Mouse (Mus musculus) cerebellum, adult 9-11 months (tissue): Measurements from ENCODE around the gene Tmem199.
"Not testable (repeated sequence)": the region's sequence is repeated elsewhere in the genome, so short reads cannot be mapped to it uniquely, and the experiment has no call there.

Source experiments
- DNase-seq: peaks from one replicate; pipeline ENCODE4 v3.0.0; 2022

Tmem199 gene

DNA sequence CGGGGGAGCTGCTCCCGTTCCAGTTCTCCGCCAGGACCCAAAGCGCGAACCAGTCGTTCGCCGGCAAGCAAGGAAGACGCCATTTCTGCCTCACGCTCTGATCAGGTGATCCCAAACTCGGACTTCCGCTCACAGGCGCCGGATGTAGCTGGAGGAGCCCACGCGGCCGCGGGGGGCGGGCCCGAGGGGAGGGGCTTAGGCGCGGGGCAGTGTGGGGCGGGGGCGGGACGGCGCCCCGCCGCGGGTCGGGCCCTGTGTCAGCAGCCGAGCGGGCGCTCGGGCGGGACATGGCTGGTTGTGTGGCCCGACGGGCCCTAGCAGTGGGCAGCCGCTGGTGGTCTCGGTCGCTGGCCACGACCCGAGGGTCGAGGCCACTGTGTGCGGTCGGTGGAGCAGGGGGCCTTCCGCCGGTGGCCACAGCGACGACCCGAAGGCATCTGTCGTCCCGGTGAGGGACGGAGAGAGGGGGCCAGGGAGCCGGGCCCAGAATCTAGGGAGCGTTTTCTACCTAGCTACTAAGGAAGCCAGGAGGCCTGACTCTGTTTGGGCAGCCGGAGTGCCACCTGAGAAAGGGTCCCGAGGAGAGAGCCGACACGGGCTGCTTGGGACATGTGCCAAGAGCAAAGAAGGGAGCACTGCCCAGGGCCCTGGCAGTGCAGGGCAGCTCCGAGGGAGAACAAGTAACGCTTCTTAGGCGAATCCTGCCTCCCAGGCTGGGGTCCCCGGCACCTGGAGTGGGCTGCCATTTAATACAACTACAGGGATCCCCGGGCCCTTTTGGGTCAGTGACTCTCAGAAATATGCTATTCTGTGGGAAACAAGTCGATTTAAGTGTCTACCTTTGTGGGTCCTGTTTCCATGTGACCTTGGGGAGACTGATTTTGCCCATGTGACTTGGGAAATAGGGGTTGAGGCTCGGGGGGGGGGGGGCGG, at the start of gene Tmem199, which contains the start of gene Poldip2:
TSS of gene Tmem199 (minus strand) at position 148 of the 933 bp plus-strand sequence.
TSS of gene Poldip2 (plus strand) at position 169 of the 933 bp plus-strand sequence.
- peak; percentile 90 for DNase-seq

DNA sequence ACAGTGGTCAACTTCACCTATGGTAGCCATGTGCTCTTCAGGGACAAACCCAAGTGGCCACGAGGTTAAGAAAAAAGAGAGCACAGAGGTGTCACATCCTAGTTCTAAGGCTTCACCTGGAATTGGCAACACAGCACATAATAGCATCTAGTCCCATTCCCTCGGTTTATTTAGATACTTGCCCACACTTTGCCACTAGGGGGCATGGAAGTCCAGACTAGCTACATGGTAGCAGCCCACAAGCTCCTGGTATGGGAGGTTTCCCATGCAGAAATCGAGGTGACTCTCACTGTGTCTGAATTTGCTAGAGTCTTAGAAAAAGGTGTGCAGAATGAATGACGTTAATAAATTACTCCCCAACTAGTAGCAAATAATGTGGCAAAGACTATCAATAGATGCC, 48.5 kb upstream of the Tmem199 start:
- DNase-seq = peak; percentile 64

DNA sequence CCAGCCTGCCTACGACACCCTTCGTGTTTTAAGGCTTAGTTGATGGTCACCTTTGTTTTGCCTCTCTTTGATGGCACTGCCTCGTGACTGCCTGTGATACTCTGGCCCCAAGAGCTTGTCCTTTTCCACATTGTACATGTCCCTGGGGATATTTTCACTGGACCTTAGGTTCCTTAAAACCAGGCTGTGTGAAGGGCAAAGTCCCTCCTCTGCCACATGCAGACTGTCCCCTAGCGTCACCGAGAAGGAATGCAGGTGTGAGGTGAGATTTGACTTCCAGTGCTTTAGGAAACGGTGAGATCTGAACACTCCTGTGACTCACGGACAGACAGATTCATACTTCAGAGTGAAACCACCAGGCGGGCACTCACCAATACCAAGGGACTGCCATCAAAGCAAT, 45.3 kb upstream of the Tmem199 start:
- DNase-seq = no peak

DNA sequence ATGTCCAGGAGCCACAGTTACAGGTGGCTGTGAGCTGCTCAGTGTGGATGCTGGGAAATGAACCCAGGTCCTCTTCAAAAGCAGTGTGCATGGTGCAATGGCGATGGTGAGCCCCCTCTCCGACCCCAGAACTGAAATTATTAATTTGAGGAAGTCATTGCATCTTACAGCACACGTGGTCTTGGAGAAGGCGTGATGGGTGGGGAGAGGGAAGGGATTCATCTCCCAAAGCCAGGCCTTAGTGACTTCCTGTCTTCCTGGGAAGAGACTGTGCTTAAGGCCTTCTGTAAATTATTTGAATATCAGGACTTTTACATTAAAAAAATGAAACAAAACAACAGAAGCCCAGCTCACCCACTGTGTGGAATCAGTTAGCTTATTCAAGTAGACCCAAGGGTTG, 44.1 kb upstream of the Tmem199 start:
- no peak for DNase-seq

DNA sequence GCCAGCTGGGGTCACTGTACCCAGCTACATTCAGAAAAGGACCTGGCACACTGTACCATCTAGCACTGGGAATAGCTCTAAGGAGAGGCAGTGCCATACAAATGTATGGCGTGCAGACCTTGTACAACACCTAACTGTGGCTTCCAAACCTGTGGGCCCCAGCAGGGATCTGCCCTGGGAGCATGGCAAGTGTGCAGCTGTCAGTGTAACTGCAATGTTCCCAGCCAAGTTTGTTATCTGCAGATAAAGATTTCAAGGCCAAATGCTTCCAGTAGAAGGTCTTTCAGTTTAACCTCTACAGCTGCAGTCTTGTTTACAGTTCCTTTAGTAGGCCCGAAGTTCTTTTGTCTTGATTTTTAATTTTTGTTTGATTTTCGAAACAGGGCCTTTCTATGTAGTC, 43.7 kb upstream of the Tmem199 start:
- DNase-seq = no peak

DNA sequence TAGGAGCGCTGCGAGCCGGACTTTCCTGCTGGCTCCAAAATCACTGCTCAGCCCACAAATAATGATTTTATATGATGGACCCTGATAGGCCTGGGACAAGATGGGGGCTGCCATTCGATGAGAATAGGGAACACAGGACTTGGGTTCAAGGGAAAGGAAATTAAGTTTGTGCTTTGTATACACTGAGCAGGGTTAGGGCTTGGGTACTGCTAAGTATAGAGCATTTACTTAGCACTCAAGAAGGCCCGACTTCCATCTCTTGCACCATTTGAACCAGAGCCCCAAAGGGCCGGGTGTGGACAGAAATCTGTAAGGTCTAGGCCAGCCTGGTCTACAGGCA, 39.1 kb upstream of the Tmem199 start:
- no peak for DNase-seq

DNA sequence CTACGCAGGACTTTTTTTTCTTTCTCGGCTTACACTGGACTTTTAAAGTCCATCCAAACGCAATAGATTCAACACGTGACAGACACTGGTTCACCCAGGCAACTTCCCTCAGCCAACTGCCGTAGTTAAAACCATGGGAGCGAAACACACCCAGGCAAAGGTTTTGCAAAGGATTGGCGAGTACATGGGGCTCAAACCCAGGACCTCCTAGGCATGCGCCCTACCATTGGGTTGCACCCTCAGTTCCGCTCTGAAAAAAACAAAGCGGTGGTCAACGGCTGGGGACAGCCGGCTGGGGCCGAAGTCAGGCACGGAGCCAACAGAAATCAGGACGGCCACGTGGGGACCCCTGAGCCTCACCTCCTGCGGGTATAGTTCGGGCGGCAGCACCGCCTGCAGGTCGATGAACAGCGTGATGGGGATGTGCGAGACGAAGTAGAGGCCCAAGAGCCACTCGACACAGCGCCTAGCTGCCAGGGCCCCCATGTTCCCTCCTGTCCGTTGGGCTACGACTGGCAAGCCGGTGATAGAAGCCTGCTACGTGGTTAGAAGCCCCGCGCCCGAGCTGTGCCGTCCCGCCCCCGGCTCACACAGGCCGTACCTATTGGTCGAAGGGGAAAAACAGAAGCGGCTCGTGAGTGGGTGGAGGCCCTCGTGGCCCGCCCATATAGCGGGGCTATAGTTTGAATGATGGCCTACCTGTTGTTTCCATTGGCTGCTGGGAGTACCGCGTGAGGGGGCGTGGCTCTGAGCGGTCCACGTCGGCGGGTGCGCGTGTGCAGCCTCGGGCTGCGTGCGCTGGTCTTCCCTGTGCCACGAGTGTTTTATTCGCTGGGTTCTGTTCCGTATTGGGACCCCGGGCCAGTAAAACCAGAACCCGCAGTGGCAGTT, 38.4 kb upstream of the Tmem199 start, which contains the start of gene Tmem97:
TSS of gene Tmem97 (minus strand) at position 610 of the 891 bp plus-strand sequence.
- peak; percentile 98 for DNase-seq

DNA sequence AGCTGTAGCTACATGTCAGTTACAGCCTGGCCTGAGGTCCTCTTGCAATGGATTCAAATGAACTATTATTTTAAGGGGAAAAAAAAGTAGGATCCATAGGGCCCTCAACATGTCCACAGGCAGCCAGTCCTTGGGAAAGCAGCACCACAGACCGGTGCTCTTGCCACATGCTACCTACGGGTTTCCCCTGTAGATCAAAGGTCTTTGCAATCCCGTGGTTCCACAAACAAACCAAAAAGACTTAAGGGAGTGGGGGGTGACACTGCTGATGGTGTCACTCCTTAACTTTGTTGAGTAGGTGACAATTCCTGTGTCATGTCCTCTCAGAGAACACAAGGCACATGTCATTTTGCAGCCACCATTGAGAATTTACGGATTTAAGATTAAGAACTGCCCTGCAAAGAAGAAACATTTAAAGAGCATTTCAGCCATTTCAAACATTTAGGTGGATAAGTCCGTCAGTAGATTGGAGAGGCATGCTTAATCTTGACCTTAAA, 37.6 kb upstream of the Tmem199 start:
- no peak for DNase-seq

DNA sequence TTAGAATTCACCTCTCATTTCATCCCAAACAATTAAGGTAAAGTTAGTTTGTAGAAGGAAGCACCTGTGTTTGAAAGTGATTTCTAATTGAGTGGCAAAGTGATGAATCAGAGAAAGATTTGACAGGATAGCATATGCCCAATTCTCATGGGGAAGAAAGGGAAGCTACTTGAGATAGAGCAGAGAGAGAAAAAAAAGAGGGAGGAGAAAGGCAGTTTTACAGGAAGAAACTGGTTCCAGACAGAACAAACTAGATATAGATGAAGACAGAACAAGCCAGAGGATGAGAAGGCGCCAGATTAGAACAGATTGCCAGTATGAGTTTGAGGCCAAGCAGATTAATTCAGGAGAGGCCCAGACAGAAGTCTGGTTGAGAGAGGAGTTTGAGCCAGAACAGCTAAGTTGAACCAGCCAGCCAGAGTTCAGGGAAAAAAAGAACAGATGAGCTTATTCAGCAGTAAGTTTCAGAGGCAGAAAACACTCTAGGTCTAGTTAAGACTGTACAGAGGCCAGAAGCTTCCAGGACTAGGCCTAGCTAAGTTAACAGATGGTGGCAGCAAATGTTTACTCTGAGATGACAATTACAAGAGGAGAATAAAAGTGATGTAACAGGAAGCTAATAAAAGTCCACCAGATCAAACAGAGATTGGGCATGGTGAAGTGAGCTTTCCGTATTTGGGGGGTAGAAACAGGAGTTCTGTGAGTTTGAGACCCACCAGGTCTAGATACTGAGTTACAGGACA, 35.9 kb upstream of the Tmem199 start:
- no peak for DNase-seq

DNA sequence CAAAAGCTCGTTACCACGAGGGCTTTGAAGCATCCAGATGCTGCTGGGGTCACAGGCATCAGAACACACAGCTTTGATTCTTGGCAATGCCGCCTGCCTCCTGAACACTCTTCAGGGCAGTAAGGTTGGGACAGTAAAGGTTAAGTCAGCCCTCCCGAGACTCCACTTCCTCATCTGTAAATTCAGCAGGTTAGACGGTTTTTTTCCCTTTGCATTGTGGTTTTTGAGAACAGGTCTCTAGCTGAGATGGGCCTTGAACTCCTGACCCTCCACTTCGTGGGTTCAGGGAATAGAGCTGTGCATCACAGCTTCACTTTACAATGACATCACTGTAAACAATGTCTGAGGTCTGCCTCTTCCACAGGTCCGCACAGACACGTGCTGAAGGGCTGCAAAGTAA, 33.2 kb upstream of the Tmem199 start:
- no peak for DNase-seq

DNA sequence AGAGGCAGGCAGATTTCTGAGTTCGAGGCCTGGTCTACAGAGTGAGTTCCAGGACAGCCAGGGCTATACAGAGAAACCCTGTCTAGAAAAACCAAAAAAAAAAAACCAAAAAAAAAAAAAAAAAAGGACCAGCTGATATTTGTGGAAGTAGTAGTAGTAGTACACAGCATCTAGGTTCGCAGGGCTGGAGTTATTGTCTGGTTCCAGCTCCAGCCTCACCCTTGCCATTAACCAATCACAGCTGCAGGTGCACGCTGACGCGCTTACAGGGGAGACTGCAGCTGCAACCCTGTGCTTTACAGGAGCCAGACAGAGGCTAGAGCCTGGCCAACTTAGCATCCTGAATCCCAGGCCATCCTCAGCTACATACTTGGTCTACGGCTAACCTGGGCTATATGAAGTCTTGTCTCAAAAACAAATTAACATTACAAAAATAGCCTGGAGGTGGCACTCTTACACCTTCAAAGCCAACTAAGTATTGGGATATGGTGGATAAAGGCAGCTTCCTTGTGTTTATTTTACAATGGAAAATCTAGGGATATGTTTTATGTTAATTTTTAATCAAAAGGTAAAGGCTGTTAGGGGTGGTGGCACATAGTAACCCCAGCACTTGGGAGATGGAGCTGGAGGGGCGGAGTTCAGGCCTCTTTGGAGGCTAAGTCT, 32.6 kb upstream of the Tmem199 start:
- DNase-seq = peak; percentile 1

DNA sequence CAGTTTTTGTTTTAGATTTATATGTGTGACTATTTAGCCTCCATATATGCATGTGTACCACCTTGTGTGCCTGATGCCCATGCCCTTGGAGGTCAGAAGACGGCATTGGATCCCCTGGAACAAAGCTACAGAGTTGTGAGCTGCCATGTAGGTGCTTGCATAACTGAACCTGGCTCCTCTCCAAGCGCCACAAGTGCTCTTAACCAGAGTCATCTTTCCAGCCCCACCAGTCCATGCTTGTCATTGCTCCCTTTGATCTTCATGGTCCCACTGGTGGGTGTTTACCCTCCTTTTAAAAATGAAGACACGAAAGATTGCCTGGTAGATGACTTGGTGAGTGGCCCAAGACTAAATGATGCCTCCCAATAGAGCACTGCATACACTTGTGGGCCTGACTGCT, 28.4 kb upstream of the Tmem199 start:
- DNase-seq = no peak

DNA sequence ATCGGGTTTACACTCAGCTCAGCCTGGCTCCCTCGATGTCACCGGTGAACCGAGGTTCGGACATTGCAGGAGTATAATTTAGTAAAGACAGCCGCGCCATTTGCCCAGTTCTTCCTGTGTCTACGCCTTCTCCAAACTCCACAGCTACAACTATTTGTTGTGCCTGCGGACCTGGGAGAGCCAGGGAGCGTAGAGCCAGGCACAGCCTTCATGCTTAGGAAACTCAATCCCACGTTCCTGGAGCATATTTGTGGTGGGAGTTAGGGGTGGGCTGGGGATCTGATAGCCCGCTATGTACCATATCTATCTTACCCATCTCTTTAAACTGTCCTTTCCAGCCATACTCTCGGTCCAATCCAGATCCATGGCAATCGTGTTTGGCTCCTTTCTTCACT, 24.7 kb upstream of the Tmem199 start:
- no peak for DNase-seq

DNA sequence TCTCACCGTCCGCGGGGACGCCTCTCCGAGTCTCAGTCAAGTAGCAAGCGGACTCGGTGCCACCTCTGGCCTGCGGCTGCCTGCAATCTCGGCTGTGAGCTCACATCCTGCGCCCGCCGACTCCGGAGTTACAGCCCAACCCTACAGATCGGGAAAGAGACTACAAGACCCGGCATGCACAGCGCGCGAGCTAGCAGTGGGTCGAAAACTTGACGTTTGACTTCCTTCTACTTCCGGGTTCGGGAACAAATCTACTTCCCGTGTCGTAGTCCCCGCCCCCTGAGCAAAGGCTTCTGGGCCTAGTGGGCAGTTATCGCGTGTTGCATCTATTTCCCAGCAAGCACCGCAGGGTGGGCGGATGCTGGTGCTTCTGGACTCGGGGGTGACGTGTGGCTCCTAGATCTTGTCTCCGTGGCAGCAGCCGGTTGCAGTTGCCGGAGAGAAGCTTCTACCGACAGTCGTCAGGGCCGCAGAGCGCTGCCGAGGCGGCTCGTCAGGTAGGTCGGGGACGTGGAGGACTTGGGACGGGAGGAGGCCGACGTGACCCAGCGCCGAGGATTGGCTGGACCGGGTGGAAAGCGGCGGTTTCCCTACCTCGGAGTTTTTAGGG, 24.2 kb upstream of the Tmem199 start, which contains the start of the genes Tnfaip1 and Ift20:
TSS of gene Tnfaip1 (minus strand) at position 253 of the 610 bp plus-strand sequence.
TSS of gene Ift20 (plus strand) at position 282 of the 610 bp plus-strand sequence.
- DNase-seq = peak; percentile 98

DNA sequence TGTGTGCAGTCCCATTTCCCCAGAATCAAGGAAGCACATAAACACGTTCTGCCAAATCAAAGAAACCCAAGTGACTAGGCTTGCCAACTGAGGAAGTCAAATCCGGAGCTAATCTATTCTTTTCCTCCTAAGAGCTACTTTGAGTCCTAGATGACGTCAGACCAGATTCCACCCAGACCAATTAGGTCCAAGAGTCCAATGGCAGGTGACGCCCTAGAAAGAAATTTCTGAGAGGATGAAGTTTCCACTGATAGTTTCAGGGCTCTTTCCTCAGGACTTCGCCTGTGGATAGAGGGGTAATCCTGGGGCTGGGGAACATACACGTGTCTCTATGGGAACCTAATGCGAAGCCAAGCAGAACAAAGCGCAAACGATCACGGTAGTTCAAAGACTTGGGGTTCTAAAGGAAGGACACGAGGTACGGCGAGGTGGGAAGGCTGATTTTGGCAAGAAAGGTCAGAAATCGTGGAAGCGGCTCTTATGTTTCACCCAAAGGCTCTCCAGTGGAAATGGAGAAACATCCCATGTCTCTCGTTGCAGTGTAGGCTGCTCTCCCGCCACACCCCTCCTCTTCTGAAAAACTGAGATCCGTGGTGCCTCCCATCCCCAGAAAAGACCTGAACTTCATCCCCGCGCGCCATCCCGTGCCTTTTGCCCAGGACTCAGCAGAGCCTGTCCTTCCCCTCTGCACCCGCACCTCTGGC, 23.6 kb upstream of the Tmem199 start:
- DNase-seq = peak; percentile 60

DNA sequence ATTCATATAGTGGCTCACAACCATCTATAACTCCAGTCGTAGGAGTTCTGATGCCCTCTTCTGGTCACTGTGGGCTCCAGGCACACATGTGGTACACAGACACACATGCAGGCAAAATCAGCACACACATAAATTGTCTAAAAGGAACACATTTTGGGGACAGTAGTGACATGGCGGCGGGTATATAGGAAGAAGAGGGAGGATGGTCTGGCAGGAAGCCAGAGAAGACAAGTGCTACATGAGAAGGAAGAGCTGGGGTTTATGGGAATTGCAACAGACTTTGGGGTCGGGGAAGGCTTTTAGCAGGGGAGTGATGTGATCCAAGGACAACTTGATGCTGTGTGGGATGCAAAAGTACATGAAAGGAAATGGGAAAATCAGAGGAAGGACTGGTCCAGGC, 22.5 kb upstream of the Tmem199 start:
- DNase-seq = no peak

DNA sequence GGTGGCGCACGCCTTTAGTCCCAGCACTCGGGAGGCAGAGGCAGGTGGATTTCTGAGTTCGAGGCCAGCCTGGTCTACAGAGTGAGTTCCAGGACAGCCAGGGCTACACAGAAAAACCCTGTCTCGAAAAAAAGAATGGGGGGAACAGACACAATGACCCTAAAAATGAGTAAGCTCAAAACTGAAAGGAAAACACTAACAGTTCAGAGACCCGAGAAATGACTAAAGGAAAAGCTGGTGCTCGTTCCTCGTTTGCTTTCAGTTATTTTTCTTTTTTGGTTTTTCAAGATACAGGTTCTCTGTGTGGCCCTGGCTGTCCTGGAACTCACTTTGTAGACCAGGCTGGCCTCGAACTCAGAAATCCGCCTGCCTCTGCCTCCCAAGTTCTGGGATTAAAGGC, 19.5 kb upstream of the Tmem199 start:
- DNase-seq = not testable (repeated sequence)

DNA sequence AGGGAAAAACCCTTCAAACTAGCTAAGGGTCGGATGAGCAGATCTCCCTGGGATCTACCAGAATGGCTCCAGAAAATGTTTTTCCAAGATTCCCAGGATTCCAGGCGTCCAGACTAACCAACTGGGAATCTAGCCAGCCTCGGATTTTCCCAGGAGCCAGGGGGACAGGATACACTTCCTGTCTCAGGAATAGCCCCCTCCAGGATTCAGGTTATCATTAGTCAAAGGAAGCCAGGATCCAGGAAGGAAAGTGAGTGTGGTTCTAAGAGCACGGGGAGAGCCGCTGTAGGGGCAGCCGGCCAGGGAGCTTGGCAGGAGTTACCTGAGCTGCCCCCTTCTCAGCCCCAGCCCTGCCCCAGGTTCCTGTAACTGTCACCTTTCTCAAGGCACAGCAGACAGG, 19.1 kb upstream of the Tmem199 start:
- no peak for DNase-seq

DNA sequence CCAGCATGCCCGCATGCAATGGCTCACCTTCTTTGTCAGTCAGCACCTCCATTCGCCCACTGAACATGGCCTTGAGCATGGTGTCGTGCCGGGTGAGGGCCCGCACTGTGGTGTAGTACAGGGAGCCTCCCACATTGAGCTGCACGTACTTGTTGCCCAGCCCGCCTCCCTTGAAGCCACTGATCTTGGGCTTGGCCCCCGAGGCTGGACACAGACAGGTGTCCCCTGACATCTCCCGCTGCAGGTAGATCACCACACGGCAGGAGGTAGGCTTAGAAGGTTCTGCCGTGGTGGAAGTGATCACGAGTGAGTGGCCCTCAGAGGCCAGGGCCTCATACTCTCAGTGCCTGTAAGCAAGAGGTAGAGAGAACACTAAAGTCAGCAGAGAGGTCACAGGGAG, 18.0 kb upstream of the Tmem199 start:
- no peak for DNase-seq

DNA sequence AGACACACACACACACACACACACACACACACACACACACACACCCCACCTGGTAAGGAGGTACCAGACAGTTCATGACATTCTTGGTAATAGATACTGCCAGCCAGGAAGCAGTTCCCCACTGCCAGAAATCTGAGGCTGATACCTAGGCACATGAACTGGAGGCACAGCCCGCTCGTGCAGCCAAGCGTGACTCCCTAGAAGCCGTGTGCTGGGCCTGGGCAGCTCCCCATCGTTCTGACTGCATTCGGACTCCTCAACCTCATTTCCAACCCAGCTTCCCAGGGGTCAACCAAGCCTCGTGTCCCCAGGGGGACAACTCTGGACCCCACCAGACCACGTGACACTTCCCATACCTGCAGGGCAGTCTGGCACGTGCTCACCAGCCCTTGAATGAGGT, 16.7 kb upstream of the Tmem199 start:
- DNase-seq = no peak

DNA sequence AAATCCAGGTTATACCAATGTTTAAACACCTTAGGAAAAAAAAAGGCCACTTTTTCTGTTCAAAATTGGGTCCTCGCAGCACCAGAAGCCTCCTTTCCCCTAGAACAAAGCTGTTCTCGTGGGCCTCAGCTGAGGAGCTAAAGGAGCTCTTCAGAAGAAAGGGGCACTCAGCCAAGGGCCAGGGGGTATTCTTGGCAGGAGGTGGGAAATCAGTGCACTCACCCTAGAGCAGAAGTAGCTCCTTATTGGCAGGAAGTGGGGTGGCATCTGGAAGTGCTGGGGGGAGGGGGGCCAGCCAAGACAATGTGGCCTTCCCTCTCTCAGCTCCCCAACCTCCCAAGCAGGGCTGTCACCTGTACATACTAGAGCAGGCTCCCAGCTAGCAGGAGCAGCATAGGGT, 12.9 kb upstream of the Tmem199 start:
- no peak for DNase-seq
